Mouse (Mus musculus) kidney, postnatal 25 days (tissue): Measurements from ENCODE around the gene Eml6.
"Not testable (repeated sequence)": the region's sequence is repeated elsewhere in the genome, so short reads cannot be mapped to it uniquely, and the experiment has no call there.

ENCODE experiments used
- DNase-seq, 2 experiments: peaks; one replicate each; pipeline ENCODE4 v3.0.0; 2021; ENCODE audit warnings: mixed read lengths in 2 of 2

The Eml6 gene

DNA sequence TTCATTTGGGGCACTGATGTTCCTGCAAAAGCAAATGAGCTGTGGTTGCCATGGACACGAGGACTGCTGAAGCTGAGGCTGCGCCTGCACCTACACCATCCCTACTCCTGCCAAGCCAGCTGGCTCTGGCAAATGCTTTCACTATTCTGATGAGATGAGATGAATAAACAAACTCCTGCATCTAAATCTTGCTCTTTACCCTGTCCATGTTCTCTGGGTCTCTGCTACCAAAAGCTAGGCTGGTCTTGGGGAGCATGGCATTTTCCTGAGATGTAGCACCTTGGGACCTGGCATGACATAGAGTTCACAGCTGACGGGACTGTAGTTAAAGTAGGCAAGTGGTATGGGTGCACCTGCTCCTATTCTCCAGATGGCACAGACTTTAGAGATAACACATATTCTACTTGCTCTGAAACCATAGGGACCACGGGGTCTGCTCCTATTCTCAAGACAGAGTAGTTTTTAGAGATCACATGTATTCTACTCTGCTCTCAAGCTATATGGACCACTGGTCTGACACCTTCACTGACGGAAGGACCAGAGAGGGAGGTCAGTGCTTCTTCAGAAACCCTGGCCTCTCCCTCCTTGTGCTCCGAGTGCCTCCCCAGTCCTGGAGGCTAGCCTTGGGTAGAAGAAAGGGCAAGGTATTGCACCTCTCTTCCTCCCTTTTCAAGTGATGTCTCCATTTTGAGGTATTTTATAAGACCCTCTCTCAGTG, 236.8 kb downstream of the Eml6 start:
- no peak for DNase-seq

DNA sequence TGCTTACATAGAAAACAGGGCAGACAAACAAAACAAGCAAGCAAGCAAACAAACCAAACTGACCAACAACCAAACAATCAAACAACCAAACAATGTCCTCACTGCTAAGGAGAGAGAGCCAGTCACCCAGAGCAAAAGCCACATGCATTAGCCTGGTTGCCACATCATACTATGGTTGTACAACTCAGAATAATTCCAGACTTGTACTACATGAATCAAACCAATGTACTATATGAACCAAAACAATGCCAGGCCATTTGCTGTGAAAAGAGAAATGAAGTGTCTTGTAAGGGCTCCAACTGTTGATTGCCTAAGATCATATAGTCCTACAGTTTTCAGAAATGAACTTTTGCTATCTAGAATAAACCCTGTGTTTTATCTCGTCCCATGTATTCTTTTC, 237.3 kb downstream of the Eml6 start:
- no peak for DNase-seq

DNA sequence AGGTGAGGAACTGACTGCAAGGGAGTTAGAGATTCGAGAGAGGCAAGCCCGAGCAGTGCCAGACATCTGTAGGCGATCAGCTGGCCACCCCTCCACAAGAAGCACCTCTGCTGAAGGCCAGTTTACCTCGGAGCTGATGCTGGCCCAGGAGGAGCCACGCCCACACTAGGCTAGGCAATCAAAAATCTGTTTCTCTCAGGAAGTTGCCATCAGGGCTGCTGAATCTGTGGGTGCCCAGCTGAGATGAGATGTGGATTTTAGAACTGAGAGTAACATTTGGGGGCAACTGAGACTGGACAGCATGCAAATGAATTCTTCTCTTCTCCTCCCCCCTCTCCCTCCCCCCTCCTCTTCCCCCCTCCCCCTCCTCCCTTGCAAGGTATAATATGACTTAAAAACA, 238.4 kb downstream of the Eml6 start:
- no peak for DNase-seq

DNA sequence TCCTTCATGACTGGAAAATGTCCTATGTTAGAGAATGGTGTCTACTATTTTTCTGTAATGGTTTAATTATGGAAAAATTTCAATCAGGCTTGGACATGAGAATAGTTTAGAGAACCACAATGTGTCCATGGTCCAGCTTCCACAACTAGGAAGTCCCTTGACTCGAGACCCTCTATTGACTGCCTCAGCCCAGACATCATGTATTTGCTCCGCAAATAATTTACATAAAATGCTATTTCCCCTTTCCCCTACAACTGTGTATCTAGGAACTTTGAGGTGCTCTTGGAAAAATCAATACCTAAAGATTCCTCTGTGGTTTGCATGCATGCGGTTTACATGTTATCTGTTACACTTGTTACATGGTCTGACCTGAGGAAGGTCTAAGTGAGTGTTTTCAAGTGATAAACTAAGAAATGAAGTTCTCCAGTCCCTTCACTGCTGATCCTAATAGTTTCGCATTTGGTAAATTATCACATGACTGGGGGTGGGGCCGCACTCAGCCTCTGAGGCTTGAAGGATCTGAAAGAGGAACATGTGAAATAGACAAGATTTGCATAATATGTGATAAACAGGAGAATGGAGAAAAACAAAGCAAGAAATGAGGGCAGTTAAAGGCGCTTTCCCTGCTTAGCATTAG, 239.1 kb downstream of the Eml6 start:
- DNase-seq: peak in 1 of 2 experiments; percentile 3

DNA sequence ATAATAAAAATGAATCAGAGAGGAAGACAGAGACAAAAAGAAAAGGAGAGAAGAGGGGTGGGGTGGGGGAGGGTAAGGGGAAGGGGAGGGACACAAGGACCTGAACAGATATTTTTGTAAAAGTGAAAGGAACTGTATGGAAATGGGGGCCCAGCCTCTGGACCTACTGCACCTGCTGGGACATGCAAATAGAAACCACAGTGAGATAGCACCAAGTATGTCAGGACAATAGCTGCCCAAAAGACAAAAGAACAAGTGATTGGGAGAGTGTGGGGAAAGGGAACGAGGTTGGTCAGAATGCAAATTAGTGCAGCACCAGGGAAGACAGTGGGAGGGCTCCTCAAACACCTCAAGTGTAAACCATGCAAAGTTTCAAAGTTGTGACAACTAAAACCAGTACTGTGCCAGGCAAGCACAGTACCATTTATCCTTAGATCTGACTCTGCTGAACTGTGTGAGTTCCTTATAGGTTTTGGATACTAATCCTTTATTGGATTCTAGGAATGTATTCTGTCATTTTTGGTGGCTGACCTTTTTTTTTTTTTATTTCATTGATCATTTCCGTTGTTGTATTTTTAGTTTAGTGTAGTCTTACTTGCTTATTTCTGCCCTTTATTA, 246.3 kb downstream of the Eml6 start:
- DNase-seq: no peak

DNA sequence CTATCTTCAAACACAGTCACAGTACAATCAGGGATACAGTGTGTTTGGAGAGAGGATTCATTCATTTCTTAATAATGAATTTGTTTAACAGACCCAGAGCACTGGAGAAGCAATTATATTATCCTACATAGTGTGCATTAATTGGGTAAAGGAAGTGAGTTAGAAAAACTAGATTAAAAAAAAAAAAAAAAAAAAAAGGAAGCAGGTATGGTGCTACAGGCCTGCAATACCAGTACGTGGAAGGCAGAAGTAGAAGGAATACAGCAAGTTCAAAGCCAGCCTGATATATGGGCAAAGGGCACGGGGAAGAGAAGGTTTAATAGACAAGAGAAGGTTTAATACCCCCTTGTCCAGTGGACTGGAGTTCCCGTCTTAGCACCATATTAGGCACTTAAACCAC, 246.9 kb downstream of the Eml6 start:
- DNase-seq: no peak

DNA sequence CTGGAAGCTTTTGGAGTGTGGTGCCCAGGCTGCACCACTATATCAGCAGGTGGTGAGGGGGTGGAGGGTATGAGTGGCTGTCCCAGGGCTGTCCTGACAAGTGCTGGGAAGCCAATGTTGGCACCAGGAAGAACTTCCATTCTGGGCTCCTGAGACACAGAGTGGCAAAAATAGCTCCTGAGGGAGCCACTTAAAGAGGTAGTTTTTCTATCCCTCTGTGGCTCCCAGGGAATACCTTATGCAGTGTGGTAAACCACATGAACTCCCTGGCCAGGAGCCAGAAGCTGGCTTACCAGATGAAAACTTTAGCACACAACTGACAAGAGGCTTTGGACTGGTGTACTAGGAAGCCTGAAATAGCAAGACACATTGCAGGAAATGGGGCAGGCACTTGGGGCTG, 247.9 kb downstream of the Eml6 start:
- peak; percentile 35 to 43 for DNase-seq

DNA sequence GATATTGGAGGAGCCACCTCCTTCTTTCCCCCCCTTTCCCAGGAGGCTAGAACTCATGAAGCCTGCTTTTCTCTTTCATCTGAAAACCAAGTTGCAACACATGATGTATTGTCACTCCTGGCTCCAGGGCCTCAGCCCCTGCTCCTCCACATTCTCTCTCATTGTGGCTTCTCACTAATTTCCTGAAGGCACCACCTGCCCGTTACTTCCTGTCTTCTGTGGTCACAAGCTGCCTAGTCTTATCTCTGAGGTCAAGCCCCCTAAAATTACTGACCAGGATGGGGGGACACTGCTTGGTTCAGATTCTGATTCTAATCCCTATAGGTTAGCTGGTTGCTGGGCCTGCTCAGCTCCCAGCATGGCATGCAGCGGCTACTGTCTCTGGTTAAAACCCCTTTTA, 251.1 kb downstream of the Eml6 start:
- no peak for DNase-seq

DNA sequence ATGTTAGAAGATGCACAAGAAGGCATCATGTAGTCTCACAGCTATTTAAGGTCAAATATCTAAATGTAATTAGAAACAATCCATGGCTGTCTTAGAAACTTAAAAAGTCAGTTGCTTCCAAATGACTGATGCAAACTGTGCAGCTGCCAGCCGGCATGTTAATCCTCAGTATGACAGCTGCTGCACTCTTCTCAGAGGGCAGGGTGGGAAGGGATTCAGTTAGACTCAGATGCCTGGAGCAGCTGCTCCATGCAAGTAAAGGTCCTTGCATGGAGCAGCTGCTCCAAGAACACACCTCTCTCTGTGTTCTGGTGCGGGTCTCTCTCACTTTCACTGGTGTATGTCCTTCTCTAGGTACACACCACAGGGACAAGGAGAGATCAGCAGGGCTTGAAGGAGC, 251.5 kb downstream of the Eml6 start:
- no peak for DNase-seq

DNA sequence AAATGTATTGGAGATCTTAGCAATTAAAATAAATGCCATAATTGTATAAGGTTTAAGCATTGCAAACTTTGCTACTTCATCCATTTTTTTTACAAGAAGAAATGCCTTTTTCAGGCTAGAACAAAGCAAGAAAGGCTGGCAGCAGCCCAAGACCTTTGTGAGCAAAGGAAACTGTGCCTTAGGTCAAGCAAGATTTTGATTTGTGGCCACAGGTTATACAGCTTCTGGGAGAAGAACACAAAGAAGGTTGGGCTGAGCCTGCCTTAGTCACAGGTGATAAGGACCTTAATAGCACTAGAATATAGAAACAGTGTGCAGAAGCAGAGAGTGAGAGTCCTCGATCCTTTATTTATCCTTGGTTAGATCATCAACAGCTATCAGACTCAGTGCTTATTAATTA, 253.6 kb downstream of the Eml6 start:
- DNase-seq: peak; percentile 21 to 44

DNA sequence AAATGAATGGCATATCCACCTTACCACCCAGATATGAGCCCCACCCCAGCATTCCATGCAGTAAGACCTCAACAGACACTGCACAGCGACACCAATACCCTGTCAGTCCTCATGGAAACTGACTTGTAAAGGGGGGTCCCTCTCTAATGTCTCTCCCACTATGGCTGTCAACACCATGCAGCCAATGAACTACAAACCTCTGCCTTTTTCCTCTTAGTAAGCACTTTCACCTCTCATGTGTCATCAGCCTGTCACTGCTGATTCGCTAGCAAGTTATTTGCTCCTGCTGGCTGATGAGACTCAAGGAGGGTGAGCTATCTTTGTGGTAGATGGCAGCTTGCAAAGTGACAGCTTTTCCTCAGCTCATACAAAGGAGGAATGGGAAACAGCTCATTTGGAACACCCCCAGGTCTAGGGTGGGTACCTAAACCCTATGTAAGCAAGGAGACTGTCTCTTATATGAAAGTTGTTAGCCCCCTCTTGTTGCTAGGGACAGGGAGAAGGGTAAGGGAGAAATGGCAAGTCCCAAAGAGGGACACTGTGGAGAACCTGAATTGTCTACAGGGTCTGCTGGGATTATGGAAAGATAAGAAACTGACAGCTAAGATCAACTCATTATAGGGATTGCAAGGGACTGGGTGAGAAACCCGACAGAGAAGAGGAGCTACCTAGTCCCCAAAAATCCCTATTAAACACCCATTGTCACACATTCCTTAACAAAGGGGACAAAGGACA, 255.0 kb downstream of the Eml6 start:
- no peak for DNase-seq

DNA sequence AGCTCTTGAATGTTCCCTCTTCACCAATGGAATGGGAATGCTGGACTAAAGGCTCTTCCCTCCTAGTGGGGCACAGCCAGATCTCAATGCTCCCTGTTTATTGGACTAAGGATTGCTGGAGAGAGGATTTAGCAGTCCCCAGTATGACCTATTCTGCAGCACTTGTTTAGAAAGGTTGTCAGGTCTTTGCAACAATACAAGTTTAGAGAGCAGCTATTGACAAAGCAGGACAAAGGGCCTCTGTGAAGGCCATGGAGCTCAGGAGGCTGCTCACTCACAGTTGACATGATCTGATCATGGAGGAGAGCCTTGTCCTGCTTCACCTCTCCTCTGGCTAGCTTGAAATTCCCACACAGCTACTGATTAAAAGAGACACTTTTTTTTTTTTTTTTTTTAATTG, 257.3 kb downstream of the Eml6 start:
- DNase-seq: no peak

DNA sequence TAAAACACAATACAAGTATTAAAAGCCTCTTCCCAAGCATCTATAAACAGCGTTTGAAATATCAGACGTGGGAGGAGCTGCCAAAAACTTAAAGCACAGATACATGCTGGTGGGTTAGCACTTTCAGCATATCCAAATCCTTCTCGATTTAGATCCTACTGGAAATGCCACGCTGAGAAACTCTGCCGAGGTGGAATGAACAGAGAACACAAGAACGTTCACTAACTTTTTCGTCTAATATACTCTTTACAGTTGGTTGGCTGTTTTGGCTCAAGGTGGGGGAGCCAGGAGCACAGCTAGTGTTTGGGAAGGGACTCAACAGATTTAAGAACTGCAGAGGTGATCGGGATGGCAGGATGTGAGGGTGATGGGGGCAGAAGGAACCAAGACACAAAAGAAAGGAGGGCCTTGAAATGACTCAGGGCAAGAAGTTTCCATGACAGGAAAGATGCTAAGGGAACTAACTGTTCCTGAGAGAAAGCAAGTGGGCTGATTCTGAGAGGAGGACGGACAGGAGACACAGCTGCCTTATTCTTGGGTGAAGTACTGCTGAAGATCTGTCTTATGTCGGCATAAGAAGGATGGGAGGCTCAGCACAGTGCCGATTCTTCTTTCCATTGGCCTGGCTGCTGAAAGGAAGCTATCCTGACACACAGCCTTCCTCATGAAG, 259.4 kb downstream of the Eml6 start:
- no peak for DNase-seq

DNA sequence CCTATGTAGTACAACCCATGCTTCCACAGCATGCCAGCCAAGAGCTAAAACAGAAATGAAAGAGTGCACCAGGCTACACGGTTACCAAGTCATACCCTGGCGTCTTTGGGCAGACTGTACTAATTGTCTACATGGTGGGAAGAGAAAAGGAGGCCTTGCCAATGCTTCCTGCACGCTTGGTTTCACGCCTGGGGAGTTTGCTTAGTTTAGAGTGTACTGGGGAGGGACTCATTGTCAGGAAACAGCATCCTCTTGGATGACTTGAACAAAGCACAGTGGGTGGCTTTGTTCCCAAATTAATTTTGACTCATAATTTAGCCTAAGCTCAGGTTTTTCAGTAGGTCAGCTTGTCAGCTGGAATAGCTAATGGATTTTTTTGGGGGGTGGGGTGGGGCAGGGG, 260.8 kb downstream of the Eml6 start:
- no peak for DNase-seq

DNA sequence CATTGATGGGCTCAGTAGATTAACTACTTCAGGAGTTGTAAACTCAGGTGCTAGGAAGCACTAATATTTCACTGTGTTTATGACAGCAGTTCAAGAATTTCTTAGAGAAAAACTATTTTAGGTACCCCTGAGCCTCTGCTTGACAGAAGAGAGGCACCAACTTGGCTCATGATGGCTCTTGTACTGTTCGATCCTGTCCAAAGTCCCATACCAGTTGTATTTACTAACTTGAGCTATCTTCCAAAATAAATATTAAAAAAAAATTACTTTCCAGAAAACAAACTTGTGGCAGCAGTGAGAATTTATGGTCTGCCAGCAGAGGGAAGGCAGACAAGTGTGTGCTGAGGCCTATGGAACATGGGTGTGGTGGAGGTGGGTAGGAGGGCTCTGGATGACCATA, 263.1 kb downstream of the Eml6 start:
- no peak for DNase-seq

DNA sequence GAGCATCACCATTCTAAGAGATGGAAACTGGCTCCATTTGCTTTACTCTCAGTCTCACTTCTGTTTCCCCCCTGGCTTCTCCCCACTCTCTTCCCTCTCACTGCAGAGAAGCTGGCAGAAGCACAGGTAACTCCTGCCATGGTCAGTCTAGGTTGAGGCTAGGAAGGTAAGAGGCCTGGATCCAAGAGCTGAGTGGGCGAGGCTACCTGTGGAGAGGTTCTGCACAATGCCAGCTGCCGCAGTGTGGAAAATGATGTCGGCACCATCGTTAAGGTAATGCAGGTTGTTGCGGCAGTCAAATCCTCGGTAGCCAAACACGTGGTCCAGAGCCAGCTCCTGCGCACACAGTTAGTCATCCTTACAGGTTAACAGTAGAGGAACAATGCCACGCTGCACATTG, 264.4 kb downstream of the Eml6 start:
- no peak for DNase-seq

DNA sequence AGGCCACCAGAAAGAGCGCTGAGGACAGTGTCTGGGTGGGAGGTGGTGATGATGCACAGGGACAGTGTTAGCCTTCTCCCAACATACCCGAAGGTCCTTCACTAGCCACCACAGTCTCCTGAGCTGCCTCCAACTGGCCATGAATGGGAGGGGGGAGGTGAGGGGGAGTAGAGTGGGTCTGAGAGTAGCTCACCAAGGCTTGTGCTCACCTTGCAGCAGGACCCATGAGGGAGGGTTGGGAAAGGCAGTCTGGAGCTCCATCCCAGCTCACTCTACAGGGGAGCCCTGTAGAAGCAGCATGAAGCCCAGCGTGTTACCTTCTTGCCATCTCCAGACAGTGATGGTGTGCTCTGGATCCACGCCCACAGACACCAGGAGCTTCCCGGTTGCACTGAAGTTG, 267.2 kb downstream of the Eml6 start:
- DNase-seq: no peak

DNA sequence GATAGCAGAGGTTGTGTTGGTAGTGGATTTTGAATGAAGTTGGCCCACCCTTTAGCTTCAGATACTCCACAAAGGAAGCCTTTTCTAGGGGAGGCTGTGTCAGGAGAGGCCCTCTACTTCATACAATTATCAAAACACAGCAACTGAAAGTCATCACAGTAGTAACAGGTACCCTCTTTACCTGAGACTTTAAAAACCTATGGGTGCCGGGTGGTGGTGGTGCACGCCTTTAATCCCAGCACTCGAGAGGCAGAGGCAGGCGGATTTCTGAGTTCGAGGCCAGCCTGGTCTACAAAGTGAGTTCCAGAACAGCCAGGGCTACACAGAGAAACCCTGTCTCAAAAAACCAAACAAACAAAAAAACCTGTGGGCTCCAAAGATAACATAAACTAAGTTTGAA, 269.8 kb downstream of the Eml6 start:
- DNase-seq: not testable (repeated sequence)

DNA sequence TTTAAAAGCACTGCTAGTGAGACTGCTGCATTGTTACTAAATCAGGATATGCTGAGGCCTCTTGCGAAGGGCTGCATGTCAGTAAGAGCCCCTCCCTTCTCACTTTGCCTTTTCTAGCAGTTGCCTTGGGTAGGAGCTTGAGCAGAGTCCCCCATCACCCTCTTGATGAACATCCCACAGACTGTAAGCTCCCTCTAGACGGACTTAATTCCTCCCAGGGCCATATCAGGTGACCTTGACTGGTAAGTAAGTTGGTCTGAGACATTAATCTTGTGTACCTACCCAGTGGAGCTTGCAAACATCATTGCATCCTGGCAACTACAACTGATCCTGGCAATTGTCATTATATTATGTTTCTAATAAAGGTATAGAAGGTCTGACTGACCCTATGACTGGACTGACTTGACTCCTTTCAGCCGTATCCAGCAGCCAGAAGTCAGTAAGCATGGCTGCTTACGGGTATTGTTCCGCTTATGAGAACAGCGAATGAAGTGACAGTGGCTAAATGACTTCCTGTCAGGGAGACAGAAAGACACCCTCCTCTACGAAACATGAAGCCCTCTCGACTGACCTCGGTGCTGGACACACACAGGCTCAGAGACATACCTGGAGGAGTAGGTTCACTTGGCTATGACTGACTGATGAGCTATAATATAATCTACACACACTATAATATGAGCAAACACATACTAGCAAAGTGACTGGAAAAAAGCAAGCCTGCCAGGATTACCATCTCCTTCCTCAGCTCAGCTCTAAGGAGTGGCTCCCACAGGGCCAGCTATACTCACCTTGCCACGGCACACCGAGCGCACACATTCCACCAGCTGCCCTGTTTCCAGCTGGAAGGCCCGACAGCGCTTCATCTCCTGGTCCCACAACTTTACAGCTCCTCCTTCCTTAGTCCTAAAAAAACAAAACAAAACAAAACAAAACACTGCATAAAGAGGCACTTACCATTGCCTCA, 273.9 kb downstream of the Eml6 start:
- DNase-seq: no peak

DNA sequence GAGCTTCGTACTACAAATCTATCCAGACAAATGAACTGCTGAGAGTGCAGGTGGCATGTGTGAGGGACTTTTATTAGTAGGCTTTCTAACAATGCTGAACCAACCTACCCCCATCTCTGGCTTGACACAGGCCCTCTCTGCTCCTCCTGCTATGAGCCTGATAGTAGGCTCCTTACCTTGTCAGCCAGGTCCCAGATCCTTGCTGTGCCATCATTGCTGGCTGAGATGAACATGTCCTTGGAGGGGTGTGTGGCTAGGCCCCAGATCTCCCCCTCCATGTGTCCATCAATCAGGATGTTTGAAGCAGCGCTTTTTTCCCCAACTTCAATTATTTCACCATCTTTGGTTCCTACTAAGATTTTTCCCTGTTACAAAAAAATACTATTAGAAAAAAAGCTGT, 274.8 kb downstream of the Eml6 start:
- DNase-seq: no peak

DNA sequence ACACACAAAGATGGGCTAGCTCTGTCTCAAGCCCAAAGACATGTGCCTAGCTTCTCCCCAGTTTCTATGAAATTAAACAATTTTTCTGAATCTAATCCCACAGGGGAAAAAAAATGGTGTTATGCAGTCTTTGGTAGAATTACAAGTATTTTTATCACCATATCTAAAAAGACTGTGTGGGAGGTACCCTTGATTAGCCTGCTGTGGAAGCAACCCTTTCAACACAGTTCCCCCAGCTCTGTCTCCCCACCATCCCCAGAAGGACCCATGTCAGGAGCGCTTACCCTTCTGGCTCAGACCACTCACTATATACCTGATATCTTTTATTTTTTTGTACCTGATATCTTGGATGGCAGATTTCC, 276.4 kb downstream of the Eml6 start:
- DNase-seq: no peak
